Mouse (Mus musculus) hindbrain, postnatal 0 days (tissue): ENCODE measurements around the gene Ulk1. TPM values are rescaled to one million over a fixed set of nuclear protein-coding genes. Genes with fewer than 3 reads are reported as not detected.
"Not testable (repeated sequence)": the region's sequence is repeated elsewhere in the genome, so short reads cannot be mapped to it uniquely, and the experiment has no call there.

Experiments
- ATAC-seq: fragments of 200-750 bp; cut with Nextera tagmentation; 2 replicates; pipeline ENCODE4 v1.8.0; 2017; ENCODE audit warnings: mild to moderate bottlenecking, moderate TSS enrichment, moderate library complexity
- DNase-seq: peaks from one replicate; pipeline ENCODE4 v3.0.0-alpha.2; 2015; ENCODE audit warnings: low spot score
- H3K27ac ChIP-seq: fragments of 300-500 bp; sonication (generic); 2 replicates; pipeline ENCODE4 v1.5.1; 2014; ENCODE audit warnings: mild to moderate bottlenecking
- H3K27me3 ChIP-seq: fragments of 300-500 bp; sonication (generic); 2 replicates; pipeline ENCODE4 v1.6.1; 2014; ENCODE audit warnings: low read length, mixed read lengths; ENCODE audit not compliant: insufficient read depth
- H3K36me3 ChIP-seq: fragments of 300-500 bp; sonication (generic); 2 replicates; pipeline ENCODE4 v1.6.1; 2014; ENCODE audit warnings: low read length, mixed read lengths; ENCODE audit not compliant: insufficient read depth
- H3K4me1 ChIP-seq: fragments of 300-500 bp; sonication (generic); 2 replicates; pipeline ENCODE4 v1.6.1; 2014; ENCODE audit warnings: antibody characterized with exemption, low read length, mixed read lengths; ENCODE audit not compliant: insufficient read depth
- H3K4me2 ChIP-seq: fragments of 300-500 bp; sonication (generic); 2 replicates; pipeline ENCODE4 v1.6.1; 2014; ENCODE audit warnings: low read depth, mild to moderate bottlenecking, low read length, moderate library complexity, mixed read lengths
- H3K4me3 ChIP-seq: fragments of 300-500 bp; sonication (generic); 2 replicates; pipeline ENCODE4 v1.5.1; 2014; ENCODE audit warnings: low read length
- H3K9ac ChIP-seq: fragments of 300-500 bp; sonication (generic); replicated peaks from 2 replicates; pipeline ENCODE4 v1.6.1; 2014; ENCODE audit warnings: mild to moderate bottlenecking, low read length, moderate library complexity, mixed read lengths
- H3K9me3 ChIP-seq: fragments of 300-500 bp; sonication (generic); 2 replicates; pipeline ENCODE4 v1.6.1; 2016; ENCODE audit warnings: low read length, mixed read lengths
- CTCF ChIP-seq: IDR thresholded peaks from 2 replicates; pipeline ENCODE4 v1.5.1; 2016; ENCODE audit warnings: antibody characterized with exemption, control low read depth, low read depth
- WGBS: fragments of 180-500 bp; shearing (Covaris S2); extraction: QIAGEN DNeasy Blood & Tissue Kit; methylation state at CpG from one replicate; pipeline ENCODE4 v1.1.7; 2014; 5-methylcytosine and 5-hydroxymethylcytosine counted together
- polyA plus RNA-seq: library from polyadenylated mRNA; unstranded; fragments of >200 nt; fragmentation: Nextera tagmentation; extraction: Ambion mirVana; gene quantifications from 2 replicates; pipeline ENCODE4 v1.2.1, GENCODE M21; 2015
- total RNA-seq: library from RNA; depleted of rRNA; stranded (reverse); fragments of >200 nt; gene quantifications from 2 replicates; pipeline ENCODE4 v1.2.3, GENCODE M21; 2014

Ulk1 gene
- total and polyA plus RNA-seq, 2 experiments from 2014 or later = 16.3 to 60.8 TPM

- ATAC-seq = no peak
- H3K9ac ChIP-seq = peak overlapping the region; percentile 76
- H3K4me2 ChIP-seq = peak overlapping the region; percentile 84
- H3K27ac ChIP-seq = no peak overlapping the region
- no peak for TF ChIP-seq CTCF
- 0 out of 2 replicates have a peak, but pooled peaks cover 10% of the 10 kb centered on the region for H3K36me3 ChIP-seq
- H3K9me3 ChIP-seq = no peaks in the 10 kb centered on the region
- no peaks in the 10 kb centered on the region for H3K4me1 ChIP-seq
- H3K27me3 ChIP-seq = no peaks in the 10 kb centered on the region
- no peak for DNase-seq
- H3K4me3 ChIP-seq = peak overlapping the region; percentile 74
- WGBS = 19% methylated on average over 15 of the region's 15 CpGs
Observed at GRCm38 (mm10) chr5:110779276-110779997, 30.5 kb downstream of the Ulk1 start.

- DNase-seq = no peak
- no peak overlapping the region for H3K4me2 ChIP-seq
- no peaks in the 10 kb centered on the region for H3K27me3 ChIP-seq
- no peak overlapping the region for H3K9ac ChIP-seq
- TF ChIP-seq CTCF = no peak
- 78% methylated on average over 12 of the region's 12 CpGs for WGBS
- H3K36me3 ChIP-seq = peaks cover 10% of the 10 kb centered on the region; the same call in 1 of the 2 replicates
- H3K4me3 ChIP-seq = no peak overlapping the region
- no peak overlapping the region for H3K27ac ChIP-seq
- no peak for ATAC-seq
- H3K4me1 ChIP-seq = no peaks in the 10 kb centered on the region
- H3K9me3 ChIP-seq = no peaks in the 10 kb centered on the region
Observed at GRCm38 (mm10) chr5:110778263-110778662, 31.6 kb downstream of the Ulk1 start.

DNA sequence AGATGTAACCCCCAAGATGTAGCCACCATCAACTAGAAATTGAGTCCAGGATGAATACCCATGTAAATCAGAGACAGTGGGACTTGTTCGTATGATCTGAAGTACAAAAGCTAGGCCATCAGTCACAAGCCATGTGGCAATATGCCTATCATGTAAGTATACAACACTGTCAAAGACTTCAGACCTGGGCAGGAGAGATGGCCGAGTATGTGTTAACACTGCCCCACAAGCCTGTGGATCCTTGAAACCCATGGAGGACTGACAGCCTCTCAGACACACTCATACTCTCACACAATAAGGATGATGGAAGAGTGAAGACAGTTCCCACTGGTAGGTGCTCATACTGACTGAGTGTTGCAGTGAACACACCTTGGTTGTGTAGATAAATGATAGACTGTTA lies 33.8 kb downstream of the Ulk1 start:
- no peak for TF ChIP-seq CTCF
- no peak overlapping the region for H3K27ac ChIP-seq
- H3K4me1 ChIP-seq = no peaks in the 10 kb centered on the region
- H3K9me3 ChIP-seq = no peaks in the 10 kb centered on the region
- no peak overlapping the region for H3K4me2 ChIP-seq
- no peak overlapping the region for H3K9ac ChIP-seq
- no peak overlapping the region for H3K4me3 ChIP-seq
- H3K36me3 ChIP-seq = peaks cover 10% of the 10 kb centered on the region; the same call in 1 of the 2 replicates
- 84% methylated on average over 2 of the region's 2 CpGs for WGBS
- DNase-seq (no peak), ATAC-seq (no peak)
- H3K27me3 ChIP-seq = no peaks in the 10 kb centered on the region

- no peak overlapping the region for H3K9ac ChIP-seq
- ATAC-seq = no peak
- H3K36me3 ChIP-seq = peaks cover 10% of the 10 kb centered on the region; the same call in 1 of the 2 replicates
Observed at GRCm38 (mm10) chr5:110774511-110774910, 35.4 kb downstream of the Ulk1 start.

GRCm38 (mm10) chr5:110772945-110773344 lies 37.0 kb downstream of the Ulk1 start:
- not testable (repeated sequence) for DNase-seq

More at GRCm38 (mm10) chr5:110774511-110774910, 35.4 kb downstream of the Ulk1 start:
- DNase-seq = no peak
- H3K4me1 ChIP-seq = no peaks in the 10 kb centered on the region
- no peak overlapping the region for H3K27ac ChIP-seq
- TF ChIP-seq CTCF = no peak
- no peaks in the 10 kb centered on the region for H3K9me3 ChIP-seq
- H3K27me3 ChIP-seq = no peaks in the 10 kb centered on the region
- H3K4me2 ChIP-seq = no peak overlapping the region
- WGBS = 97% methylated on average over 11 of the region's 11 CpGs
- no peak overlapping the region for H3K4me3 ChIP-seq

DNA sequence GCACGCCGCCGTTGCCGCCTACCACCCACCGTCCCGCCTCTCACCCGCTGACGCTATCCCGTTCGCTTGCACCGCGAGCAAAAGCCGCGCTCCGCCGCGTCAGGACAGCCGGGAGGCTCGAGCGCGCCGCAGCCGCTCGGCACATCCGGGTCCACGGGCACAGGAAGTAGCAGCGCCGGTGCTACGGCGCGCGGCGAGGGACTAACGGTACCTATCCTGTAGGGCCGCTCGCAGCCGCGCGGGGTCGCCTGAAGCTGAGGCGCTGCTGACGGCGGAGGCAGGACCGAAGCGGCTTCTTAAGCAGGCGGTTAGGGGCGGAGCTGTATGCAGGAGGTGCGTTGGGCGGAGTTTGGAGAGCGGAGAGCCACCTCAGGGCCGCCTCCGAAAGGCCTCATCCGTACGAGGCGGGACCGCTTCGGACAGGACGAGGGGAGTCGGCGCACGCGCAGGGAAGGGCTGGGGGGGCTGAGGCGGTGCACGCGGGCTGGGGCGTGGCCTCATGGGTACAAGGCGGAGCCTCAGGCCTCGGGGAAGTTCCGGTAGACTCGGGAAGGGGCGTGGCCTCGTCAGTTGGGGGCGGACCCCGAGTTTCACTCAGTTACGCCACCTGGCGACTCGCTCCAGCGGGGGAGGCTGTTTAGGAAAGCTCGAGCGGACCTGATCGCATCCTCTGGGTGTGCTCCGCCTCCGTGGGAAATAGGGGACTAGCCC lies 39.3 kb downstream of the Ulk1 start, which contains the start of gene Ep400:
TSS of gene Ep400 (minus strand) at position 270 of the 711 bp plus-strand sequence.
- H3K27ac ChIP-seq = peak within 1 kb of the TSS; percentile 96
- ATAC-seq = peak; percentile 99
- peaks cover 5% of the 10 kb centered on the region; the same call in 1 of the 2 replicates for H3K4me1 ChIP-seq
- no peaks in the 10 kb centered on the region for H3K9me3 ChIP-seq
- WGBS = under 1% methylated on average over 82 of the region's 83 CpGs
- H3K9ac ChIP-seq = peak within 1 kb of the TSS; percentile 92
- DNase-seq = peak; percentile 100
- H3K36me3 ChIP-seq = peaks cover 10% of the 10 kb centered on the region; the same call in 1 of the 2 replicates
- H3K4me2 ChIP-seq = peak within 1 kb of the TSS; percentile 69
- TF ChIP-seq CTCF = peak; percentile 68
- H3K27me3 ChIP-seq = no peaks in the 10 kb centered on the region
- peak within 1 kb of the TSS; percentile 95 for H3K4me3 ChIP-seq

More at GRCm38 (mm10) chr5:110772945-110773344, 37.0 kb downstream of the Ulk1 start:
- WGBS = 96% methylated on average over 10 of the region's 10 CpGs
- not testable (repeated sequence) for ATAC-seq, H3K27ac ChIP-seq, H3K27me3 ChIP-seq, H3K4me2 ChIP-seq, H3K9me3 ChIP-seq, H3K9ac ChIP-seq, H3K4me1 ChIP-seq, H3K4me3 ChIP-seq
- peaks cover 10% of the 10 kb centered on the region; the same call in 1 of the 2 replicates for H3K36me3 ChIP-seq
